Mouse (Mus musculus) embryonic facial prominence, embryonic 14.5 days (tissue): ENCODE data around the gene Trim63. TPM values are rescaled to one million over a fixed set of nuclear protein-coding genes. Genes with fewer than 3 reads are reported as not detected.
A peak's percentile ranks its signal among the peaks of the same experiment; 100 is the strongest.

Experiments used
- ATAC-seq: fragments of 200-750 bp; cut with Nextera tagmentation; 2 replicates; pipeline ENCODE4 v1.8.0; 2017; ENCODE audit warnings: low read depth, moderate number of reproducible peaks, moderate TSS enrichment
- DNase-seq: peaks from one replicate; pipeline ENCODE4 v3.0.0-alpha.2; 2015; ENCODE audit warnings: low spot score
- H3K27ac ChIP-seq: fragments of 300-500 bp; sonication (generic); replicated peaks from 2 replicates; pipeline ENCODE4 v1.5.1; 2014; ENCODE audit warnings: low read depth, mild to moderate bottlenecking, low read length, moderate library complexity
- H3K27me3 ChIP-seq: fragments of 300-500 bp; sonication (generic); replicated peaks from 2 replicates; pipeline ENCODE4 v1.6.1; 2014; ENCODE audit warnings: low read length; ENCODE audit not compliant: control insufficient read depth, insufficient read depth
- H3K36me3 ChIP-seq: fragments of 300-500 bp; sonication (generic); 2 replicates; pipeline ENCODE4 v1.6.1; 2014; ENCODE audit warnings: low read length, mixed read lengths; ENCODE audit not compliant: control insufficient read depth, insufficient read depth
- H3K4me1 ChIP-seq: fragments of 300-500 bp; sonication (generic); 2 replicates; pipeline ENCODE4 v1.6.1; 2014; ENCODE audit warnings: antibody characterized with exemption, low read length; ENCODE audit not compliant: control insufficient read depth, insufficient read depth
- H3K4me2 ChIP-seq: fragments of 300-500 bp; sonication (generic); 2 replicates; pipeline ENCODE4 v1.6.1; 2014; ENCODE audit warnings: low read depth, mild to moderate bottlenecking, low read length, moderate library complexity, mixed read lengths
- H3K4me3 ChIP-seq: fragments of 300-500 bp; sonication (generic); 2 replicates; pipeline ENCODE4 v1.5.1; 2014; ENCODE audit warnings: low read depth, mild to moderate bottlenecking, low read length
- H3K9ac ChIP-seq: fragments of 300-500 bp; sonication (generic); 2 replicates; pipeline ENCODE4 v1.6.1; 2014; ENCODE audit warnings: low read depth, mild to moderate bottlenecking, low read length, moderate library complexity, mixed read lengths
- H3K9me3 ChIP-seq: fragments of 300-500 bp; sonication (generic); 2 replicates; pipeline ENCODE4 v1.6.1; 2016; ENCODE audit warnings: low read length; ENCODE audit not compliant: control insufficient read depth
- WGBS: fragments of 180-500 bp; shearing (Covaris S2); extraction: QIAGEN DNeasy Blood & Tissue Kit; methylation state at CpG from one replicate; pipeline ENCODE4 v1.1.7; 2014; 5-methylcytosine and 5-hydroxymethylcytosine counted together
- polyA plus RNA-seq: library from polyadenylated mRNA; unstranded; fragments of >200 nt; fragmentation: Nextera tagmentation; extraction: Ambion mirVana; gene quantifications from 2 replicates; pipeline ENCODE4 v1.2.1, GENCODE M21; 2014

Gene Trim63
- polyA plus RNA-seq, 1 experiment from 2014 or later, result 2.5 TPM

GRCm38 (mm10) chr4:134352261-134352707 is 37.4 kb downstream of the Trim63 start:
- no peaks in the 10 kb centered on the region for H3K36me3 ChIP-seq
- DNase-seq, result no peak
- no peaks in the 10 kb centered on the region; the same call in 1 of the 2 replicates for H3K27me3 ChIP-seq
- H3K27ac ChIP-seq, result no peak overlapping the region
- ATAC-seq, result no peak
- peaks cover 6% of the 10 kb centered on the region; the same call in 1 of the 2 replicates for H3K4me1 ChIP-seq
- H3K9ac ChIP-seq, result no peak overlapping the region
- no peak overlapping the region for H3K4me3 ChIP-seq
- WGBS, result 77% methylated on average over 12 of the region's 12 CpGs
- H3K4me2 ChIP-seq, result no peak overlapping the region
- no peaks in the 10 kb centered on the region for H3K9me3 ChIP-seq

- H3K4me3 ChIP-seq, result no peak overlapping the region
- peaks cover 6% of the 10 kb centered on the region; the same call in 1 of the 2 replicates for H3K4me1 ChIP-seq
- ATAC-seq (no peak), DNase-seq (no peak)
- no peaks in the 10 kb centered on the region for H3K27me3 ChIP-seq
- H3K27ac ChIP-seq, result no peak overlapping the region
- WGBS, result 69% methylated on average over 7 of the region's 7 CpGs
- no peaks in the 10 kb centered on the region for H3K9me3 ChIP-seq
- H3K4me2 ChIP-seq, result no peak overlapping the region
- H3K36me3 ChIP-seq, result no peaks in the 10 kb centered on the region
- no peak overlapping the region for H3K9ac ChIP-seq
Measured at GRCm38 (mm10) chr4:134352929-134353328, 38.0 kb downstream of the Trim63 start.

GRCm38 (mm10) chr4:134353527-134354409 is 38.8 kb downstream of the Trim63 start:
- Histone ChIP-seq H3K9ac (no peak overlapping the region), H3K27me3 (no peaks in the 10 kb centered on the region), H3K27ac (no peak overlapping the region), H3K4me1 (peaks cover 6% of the 10 kb centered on the region; the same call in 1 of the 2 replicates), H3K4me3 (no peak overlapping the region), H3K4me2 (no peak overlapping the region), H3K36me3 (no peaks in the 10 kb centered on the region), H3K9me3 (no peaks in the 10 kb centered on the region)
- ATAC-seq, result no peak
- 71% methylated on average over 5 of the region's 5 CpGs for WGBS
- DNase-seq, result no peak

- no peak for ATAC-seq
Measured at GRCm38 (mm10) chr4:134355841-134356452, 41.0 kb downstream of the Trim63 start.

GRCm38 (mm10) chr4:134356591-134357460 is 41.9 kb downstream of the Trim63 start:
- WGBS, result 20% methylated on average over 22 of the region's 22 CpGs
- Histone ChIP-seq H3K36me3 (no peaks in the 10 kb centered on the region), H3K27me3 (no peaks in the 10 kb centered on the region), H3K9ac (peak overlapping the region; percentile 19; the same call in 1 of the 2 replicates), H3K4me2 (peak overlapping the region; percentile 37), H3K4me1 (peaks cover 6% of the 10 kb centered on the region; the same call in 1 of the 2 replicates), H3K9me3 (no peaks in the 10 kb centered on the region), H3K27ac (no peak overlapping the region), H3K4me3 (no peak overlapping the region)
- DNase-seq (peak; percentile 69), ATAC-seq (no peak)

More at GRCm38 (mm10) chr4:134355841-134356452, 41.0 kb downstream of the Trim63 start:
- WGBS, result 47% methylated on average over 15 of the region's 16 CpGs
- no peaks in the 10 kb centered on the region for H3K27me3 ChIP-seq
- peaks cover 6% of the 10 kb centered on the region; the same call in 1 of the 2 replicates for H3K4me1 ChIP-seq
- no peak overlapping the region for H3K4me2 ChIP-seq
- no peaks in the 10 kb centered on the region for H3K36me3 ChIP-seq
- DNase-seq, result no peak
- H3K9me3 ChIP-seq, result no peaks in the 10 kb centered on the region
- no peak overlapping the region for H3K9ac ChIP-seq
- no peak overlapping the region for H3K27ac ChIP-seq
- no peak overlapping the region for H3K4me3 ChIP-seq

- no peaks in the 10 kb centered on the region for H3K36me3 ChIP-seq
- H3K4me1 ChIP-seq, result peaks cover 6% of the 10 kb centered on the region; the same call in 1 of the 2 replicates
- peak overlapping the region; percentile 37; the same call in 1 of the 2 replicates for H3K4me2 ChIP-seq
- no peaks in the 10 kb centered on the region for H3K9me3 ChIP-seq
- H3K4me3 ChIP-seq, result no peak overlapping the region
- 0 out of 2 replicates have a peak overlapping the region, but pooled peaks have one; percentile 8 for H3K9ac ChIP-seq
- 42% methylated on average over 17 of the region's 17 CpGs for WGBS
- H3K27me3 ChIP-seq, result no peaks in the 10 kb centered on the region
- no peak overlapping the region for H3K27ac ChIP-seq
- DNase-seq, result no peak
- no peak for ATAC-seq
Measured at GRCm38 (mm10) chr4:134357461-134357771, 42.5 kb downstream of the Trim63 start.

GRCm38 (mm10) chr4:134359649-134360048 is 44.7 kb downstream of the Trim63 start:
- no peak for DNase-seq
- no peak overlapping the region for H3K4me3 ChIP-seq
- H3K27me3 ChIP-seq, result no peaks in the 10 kb centered on the region
- H3K27ac ChIP-seq, result no peak overlapping the region
- H3K9me3 ChIP-seq, result no peaks in the 10 kb centered on the region
- ATAC-seq, result no peak
- H3K4me1 ChIP-seq, result peaks cover 6% of the 10 kb centered on the region; the same call in 1 of the 2 replicates
- WGBS, result 90% methylated on average over 6 of the region's 6 CpGs
- H3K36me3 ChIP-seq, result no peaks in the 10 kb centered on the region
- no peak overlapping the region for H3K4me2 ChIP-seq
- no peak overlapping the region for H3K9ac ChIP-seq

GRCm38 (mm10) chr4:134361215-134361614 is 46.3 kb downstream of the Trim63 start:
- Histone ChIP-seq H3K9me3 (no peaks in the 10 kb centered on the region), H3K27ac (no peak overlapping the region), H3K9ac (no peak overlapping the region), H3K4me2 (no peak overlapping the region), H3K4me1 (peaks cover under 1% of the 10 kb centered on the region; the same call in 1 of the 2 replicates), H3K27me3 (no peaks in the 10 kb centered on the region), H3K4me3 (no peak overlapping the region), H3K36me3 (no peaks in the 10 kb centered on the region)
- 0 out of 2 replicates have a peak, but pooled peaks have one; percentile 26 for ATAC-seq
- DNase-seq, result no peak
- 28% methylated on average over 5 of the region's 5 CpGs for WGBS
